Mouse (Mus musculus): Measurements from ENCODE around the gene Kcnd3. TPM values are rescaled to one million over a fixed set of nuclear protein-coding genes. Genes with fewer than 3 reads are reported as not detected.

Kcnd3 gene
- polyA plus RNA-seq, 1 experiment from 2014 or later, result 8.9 TPM

- Histone ChIP-seq H3K9me3 (ENCODE audit: control insufficient read depth, low read length) (no peaks in the 10 kb centered on the region), H3K36me3 (ENCODE audit: control insufficient read depth, insufficient read depth, low read length) (no peaks in the 10 kb centered on the region), H3K4me2 (ENCODE audit: low read length) (no peak overlapping the region), H3K27ac (ENCODE audit: low read depth) (no peak overlapping the region), H3K4me3 (ENCODE audit: low read depth, low read length) (no peak overlapping the region), H3K4me1 (replicated peaks; ENCODE audit: control insufficient read depth, insufficient read depth, low read length) (no peaks in the 10 kb centered on the region), H3K27me3 (replicated peaks; ENCODE audit: control insufficient read depth, insufficient read depth, low read length) (no peaks in the 10 kb centered on the region), H3K9ac (ENCODE audit: low read length) (no peak overlapping the region)
- DNase-seq (ENCODE audit: low spot score) (no peak), ATAC-seq (replicated peaks; ENCODE audit: low FRiP score, low TSS enrichment, low read depth) (no peak)
- WGBS, result 74% methylated on average over 8 of the region's 8 CpGs
Observed at GRCm38 (mm10) chr3:105648889-105649567, 196.9 kb downstream of the Kcnd3 start.

- Histone ChIP-seq H3K27ac (ENCODE audit: low read depth) (no peak overlapping the region), H3K27me3 (replicated peaks; ENCODE audit: control insufficient read depth, insufficient read depth, low read length) (no peaks in the 10 kb centered on the region), H3K36me3 (ENCODE audit: control insufficient read depth, insufficient read depth, low read length) (no peaks in the 10 kb centered on the region), H3K9ac (ENCODE audit: low read length) (no peak overlapping the region), H3K4me1 (replicated peaks; ENCODE audit: control insufficient read depth, insufficient read depth, low read length) (no peaks in the 10 kb centered on the region), H3K4me3 (ENCODE audit: low read depth, low read length) (no peak overlapping the region), H3K4me2 (ENCODE audit: low read length) (no peak overlapping the region), H3K9me3 (ENCODE audit: control insufficient read depth, low read length) (no peaks in the 10 kb centered on the region)
- 86% methylated on average over 13 of the region's 13 CpGs for WGBS
- no peak for DNase-seq (ENCODE audit: low spot score)
- ATAC-seq (replicated peaks; ENCODE audit: low FRiP score, low TSS enrichment, low read depth), result no peak
Observed at GRCm38 (mm10) chr3:105653544-105654380, 201.6 kb downstream of the Kcnd3 start.

- Histone ChIP-seq H3K4me2 (ENCODE audit: low read length) (no peak overlapping the region), H3K9me3 (ENCODE audit: control insufficient read depth, low read length) (no peaks in the 10 kb centered on the region), H3K27me3 (replicated peaks; ENCODE audit: control insufficient read depth, insufficient read depth, low read length) (no peaks in the 10 kb centered on the region), H3K4me1 (replicated peaks; ENCODE audit: control insufficient read depth, insufficient read depth, low read length) (no peaks in the 10 kb centered on the region), H3K9ac (ENCODE audit: low read length) (no peak overlapping the region), H3K27ac (ENCODE audit: low read depth) (no peak overlapping the region), H3K4me3 (ENCODE audit: low read depth, low read length) (no peak overlapping the region), H3K36me3 (ENCODE audit: control insufficient read depth, insufficient read depth, low read length) (no peaks in the 10 kb centered on the region)
- 91% methylated on average over 11 of the region's 11 CpGs for WGBS
- no peak for DNase-seq (ENCODE audit: low spot score)
- no peak for ATAC-seq (replicated peaks; ENCODE audit: low FRiP score, low TSS enrichment, low read depth)
Observed at GRCm38 (mm10) chr3:105655031-105655585, 203.0 kb downstream of the Kcnd3 start.

GRCm38 (mm10) chr3:105660530-105660929 is 208.4 kb downstream of the Kcnd3 start:
- no peak overlapping the region for H3K4me3 ChIP-seq (ENCODE audit: low read depth, low read length)
- 0 out of 2 replicates have a peak, but pooled peaks cover 3% of the 10 kb centered on the region for H3K4me1 ChIP-seq (replicated peaks; ENCODE audit: control insufficient read depth, insufficient read depth, low read length)
- WGBS, result 60% methylated on average over 2 of the region's 2 CpGs
- DNase-seq (ENCODE audit: low spot score) (no peak), ATAC-seq (replicated peaks; ENCODE audit: low FRiP score, low TSS enrichment, low read depth) (no peak)
- H3K27ac ChIP-seq (ENCODE audit: low read depth), result no peak overlapping the region
- no peaks in the 10 kb centered on the region for H3K27me3 ChIP-seq (replicated peaks; ENCODE audit: control insufficient read depth, insufficient read depth, low read length)
- no peaks in the 10 kb centered on the region for H3K9me3 ChIP-seq (ENCODE audit: control insufficient read depth, low read length)
- H3K36me3 ChIP-seq (ENCODE audit: control insufficient read depth, insufficient read depth, low read length), result no peaks in the 10 kb centered on the region
- no peak overlapping the region for H3K4me2 ChIP-seq (ENCODE audit: low read length)
- no peak overlapping the region for H3K9ac ChIP-seq (ENCODE audit: low read length)

GRCm38 (mm10) chr3:105663043-105663442 is 210.9 kb downstream of the Kcnd3 start:
- Histone ChIP-seq H3K36me3 (ENCODE audit: control insufficient read depth, insufficient read depth, low read length) (no peaks in the 10 kb centered on the region), H3K9me3 (ENCODE audit: control insufficient read depth, low read length) (no peaks in the 10 kb centered on the region), H3K4me3 (ENCODE audit: low read depth, low read length) (no peak overlapping the region), H3K27ac (ENCODE audit: low read depth) (no peak overlapping the region), H3K9ac (ENCODE audit: low read length) (no peak overlapping the region), H3K4me1 (replicated peaks; ENCODE audit: control insufficient read depth, insufficient read depth, low read length) (0 out of 2 replicates have a peak, but pooled peaks cover 3% of the 10 kb centered on the region), H3K4me2 (ENCODE audit: low read length) (no peak overlapping the region), H3K27me3 (replicated peaks; ENCODE audit: control insufficient read depth, insufficient read depth, low read length) (no peaks in the 10 kb centered on the region)
- 51% methylated on average over 8 of the region's 8 CpGs for WGBS
- ATAC-seq (replicated peaks; ENCODE audit: low FRiP score, low TSS enrichment, low read depth), result 0 out of 2 replicates have a peak, but pooled peaks have one; percentile 8
- DNase-seq (ENCODE audit: low spot score), result no peak

- 84% methylated on average over 9 of the region's 9 CpGs for WGBS
- no peak overlapping the region for H3K9ac ChIP-seq (ENCODE audit: low read length)
- DNase-seq (ENCODE audit: low spot score) (no peak), ATAC-seq (replicated peaks; ENCODE audit: low FRiP score, low TSS enrichment, low read depth) (no peak)
- no peaks in the 10 kb centered on the region for H3K27me3 ChIP-seq (replicated peaks; ENCODE audit: control insufficient read depth, insufficient read depth, low read length)
- no peaks in the 10 kb centered on the region for H3K9me3 ChIP-seq (ENCODE audit: control insufficient read depth, low read length)
- no peak overlapping the region for H3K4me2 ChIP-seq (ENCODE audit: low read length)
- H3K27ac ChIP-seq (ENCODE audit: low read depth), result no peak overlapping the region
- 0 out of 2 replicates have a peak, but pooled peaks cover 3% of the 10 kb centered on the region for H3K4me1 ChIP-seq (replicated peaks; ENCODE audit: control insufficient read depth, insufficient read depth, low read length)
- H3K36me3 ChIP-seq (ENCODE audit: control insufficient read depth, insufficient read depth, low read length), result no peaks in the 10 kb centered on the region
- no peak overlapping the region for H3K4me3 ChIP-seq (ENCODE audit: low read depth, low read length)
Observed at GRCm38 (mm10) chr3:105665105-105665765, 213.1 kb downstream of the Kcnd3 start.

GRCm38 (mm10) chr3:105666996-105667523 is 214.9 kb downstream of the Kcnd3 start:
- DNase-seq (ENCODE audit: low spot score) (no peak), ATAC-seq (replicated peaks; ENCODE audit: low FRiP score, low TSS enrichment, low read depth) (no peak)
- H3K27me3 ChIP-seq (replicated peaks; ENCODE audit: control insufficient read depth, insufficient read depth, low read length), result no peaks in the 10 kb centered on the region
- H3K27ac ChIP-seq (ENCODE audit: low read depth), result no peak overlapping the region
- H3K9ac ChIP-seq (ENCODE audit: low read length), result no peak overlapping the region
- H3K4me1 ChIP-seq (replicated peaks; ENCODE audit: control insufficient read depth, insufficient read depth, low read length), result no peaks in the 10 kb centered on the region
- WGBS, result 69% methylated on average over 4 of the region's 4 CpGs
- no peak overlapping the region for H3K4me3 ChIP-seq (ENCODE audit: low read depth, low read length)
- H3K9me3 ChIP-seq (ENCODE audit: control insufficient read depth, low read length), result no peaks in the 10 kb centered on the region
- no peaks in the 10 kb centered on the region for H3K36me3 ChIP-seq (ENCODE audit: control insufficient read depth, insufficient read depth, low read length)
- H3K4me2 ChIP-seq (ENCODE audit: low read length), result no peak overlapping the region

GRCm38 (mm10) chr3:105668161-105668560 is 216.0 kb downstream of the Kcnd3 start:
- no peaks in the 10 kb centered on the region for H3K36me3 ChIP-seq (ENCODE audit: control insufficient read depth, insufficient read depth, low read length)
- no peaks in the 10 kb centered on the region for H3K4me1 ChIP-seq (replicated peaks; ENCODE audit: control insufficient read depth, insufficient read depth, low read length)
- no peaks in the 10 kb centered on the region for H3K9me3 ChIP-seq (ENCODE audit: control insufficient read depth, low read length)
- DNase-seq (ENCODE audit: low spot score), result no peak
- no peak for ATAC-seq (replicated peaks; ENCODE audit: low FRiP score, low TSS enrichment, low read depth)
- no peak overlapping the region for H3K27ac ChIP-seq (ENCODE audit: low read depth)
- H3K27me3 ChIP-seq (replicated peaks; ENCODE audit: control insufficient read depth, insufficient read depth, low read length), result no peaks in the 10 kb centered on the region
- H3K9ac ChIP-seq (ENCODE audit: low read length), result no peak overlapping the region
- no peak overlapping the region for H3K4me2 ChIP-seq (ENCODE audit: low read length)
- WGBS, result 46% methylated on average over 9 of the region's 9 CpGs
- H3K4me3 ChIP-seq (ENCODE audit: low read depth, low read length), result no peak overlapping the region

Data from intestine, embryonic 14.5 days (tissue).